Mouse (Mus musculus) myocyte (in vitro differentiated cells): ENCODE results near the gene Susd1.

Source experiments
- E2F4 ChIP-seq: IDR thresholded peaks from one replicate; pipeline ENCODE4 v1.6.1; 2011; ENCODE audit warnings: mild to moderate bottlenecking, control low read depth, moderate library complexity; ENCODE audit not compliant: insufficient read depth
- MAX ChIP-seq: IDR thresholded peaks from one replicate; pipeline ENCODE4 v1.6.1; 2011; ENCODE audit warnings: low read depth, mild to moderate bottlenecking, control low read depth
- MYOD1 ChIP-seq, 3 experiments: IDR thresholded peaks; one replicate each; pipeline ENCODE4 v1.6.1; 2011; ENCODE audit warnings: control low read depth in 2 of 3, low read depth in 2 of 3, mild to moderate bottlenecking in 2 of 3, moderate library complexity in 1 of 3; ENCODE audit not compliant: insufficient read length in 2 of 3, control insufficient read depth in 1 of 3
- MYOG ChIP-seq, 3 experiments: IDR thresholded peaks; one replicate each; pipeline ENCODE4 v1.6.1; 2011; ENCODE audit warnings: control low read depth in 2 of 3, low read depth in 2 of 3, mild to moderate bottlenecking in 2 of 3; ENCODE audit not compliant: insufficient read length in 2 of 3, control insufficient read depth in 1 of 3, insufficient read depth in 1 of 3
- POLR2A ChIP-seq: IDR thresholded peaks from one replicate; pipeline ENCODE4 v1.6.1; 2011; ENCODE audit warnings: low read depth, mild to moderate bottlenecking, control low read depth, moderate library complexity; ENCODE audit not compliant: insufficient read length
- REST ChIP-seq: IDR thresholded peaks from one replicate; pipeline ENCODE4 v1.6.1; 2011; ENCODE audit warnings: mild to moderate bottlenecking, control low read depth, moderate library complexity; ENCODE audit not compliant: insufficient read depth, insufficient read length
- TCF3 ChIP-seq: IDR thresholded peaks from one replicate; pipeline ENCODE4 v1.6.1; 2011; ENCODE audit warnings: low read depth, control low read depth; ENCODE audit not compliant: insufficient read length
- USF1 ChIP-seq: IDR thresholded peaks from one replicate; pipeline ENCODE4 v1.6.1; 2011; ENCODE audit warnings: low read depth, mild to moderate bottlenecking, control low read depth, moderate library complexity

GRCm38 (mm10) chr4:59444085-59444484, 5.7 kb upstream of the Susd1 start:
- TF ChIP-seq MAX (no peak), POLR2A (no peak), MYOG (IDR thresholded peaks at IDR 0.05; ENCODE audit: control insufficient read depth in 1 of 3, insufficient read depth in 1 of 3, insufficient read length in 2 of 3, low read depth in 2 of 3) (no peak), USF1 (no peak), MYOD1 (IDR thresholded peaks at IDR 0.05; ENCODE audit: control insufficient read depth in 1 of 3, insufficient read length in 2 of 3, low read depth in 2 of 3) (no peak), E2F4 (no peak), REST (no peak), TCF3 (no peak)
